Mouse (Mus musculus): ENCODE results near the gene Dctn2. TPM values are rescaled to one million over a fixed set of nuclear protein-coding genes. Genes with fewer than 3 reads are reported as not detected.
A peak's percentile ranks its signal among the peaks of the same experiment; 100 is the strongest.

Gene Dctn2
- polyA plus RNA-seq, 1 experiment from 2014 or later, result 345 TPM

DNA sequence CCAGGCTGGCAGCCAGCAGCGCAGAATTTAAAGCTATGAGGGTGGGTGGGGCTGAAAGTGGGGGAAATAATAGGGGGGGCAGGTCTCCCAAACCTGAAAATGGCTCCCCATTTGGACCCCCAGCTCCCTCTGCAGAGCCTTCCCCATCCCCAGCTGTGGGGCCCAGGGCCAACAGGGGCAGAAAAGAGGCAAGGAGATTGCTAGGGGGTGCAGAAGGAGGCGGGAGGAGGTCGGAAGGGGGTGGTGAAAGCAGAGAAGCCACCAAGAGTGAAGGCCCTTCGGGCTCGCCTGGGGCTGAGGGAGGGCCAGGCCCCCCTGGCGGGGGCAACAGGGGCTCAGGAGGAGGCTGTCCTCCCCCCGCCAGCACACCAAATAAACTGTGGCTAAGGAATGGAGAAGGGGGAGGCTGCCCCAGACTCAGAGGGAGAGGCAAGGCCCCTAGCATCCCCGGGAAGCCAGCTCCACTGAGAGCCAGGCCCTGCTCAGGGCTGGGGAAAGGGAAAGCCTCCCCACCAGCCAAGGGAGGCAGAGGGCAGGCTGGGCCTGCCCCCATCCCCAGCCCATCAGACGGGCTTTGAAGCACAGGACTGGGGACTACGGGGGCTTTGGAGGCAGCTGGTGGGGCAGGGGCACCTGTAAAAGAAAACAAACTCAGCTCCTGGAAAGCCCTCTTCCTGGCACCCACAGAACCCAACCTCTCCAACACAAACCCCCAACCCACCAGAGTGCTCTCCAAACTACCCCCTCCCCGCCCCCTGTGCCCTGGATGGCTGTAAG is 18.7 kb downstream of the Dctn2 start:
- ATAC-seq, result no peak
- Histone ChIP-seq H3K9ac (ENCODE audit: low read depth, low read length) (no peak overlapping the region; the same call in 1 of the 2 replicates), H3K4me1 (ENCODE audit: control insufficient read depth, insufficient read depth, low read length) (peaks cover 26% of the 10 kb centered on the region), H3K27ac (ENCODE audit: low read length) (no peak overlapping the region), H3K27me3 (ENCODE audit: control insufficient read depth, insufficient read depth, low read depth, low read length) (no peaks in the 10 kb centered on the region), H3K4me2 (ENCODE audit: low read length) (no peak overlapping the region), H3K9me3 (replicated peaks; ENCODE audit: control insufficient read depth, low read length, poor library complexity, severe bottlenecking) (no peaks in the 10 kb centered on the region), H3K36me3 (ENCODE audit: control insufficient read depth, insufficient read depth, low read length) (peaks cover 32% of the 10 kb centered on the region), H3K4me3 (ENCODE audit: low read depth, low read length) (no peak overlapping the region)
- 76% methylated on average over 11 of the region's 11 CpGs for WGBS

DNA sequence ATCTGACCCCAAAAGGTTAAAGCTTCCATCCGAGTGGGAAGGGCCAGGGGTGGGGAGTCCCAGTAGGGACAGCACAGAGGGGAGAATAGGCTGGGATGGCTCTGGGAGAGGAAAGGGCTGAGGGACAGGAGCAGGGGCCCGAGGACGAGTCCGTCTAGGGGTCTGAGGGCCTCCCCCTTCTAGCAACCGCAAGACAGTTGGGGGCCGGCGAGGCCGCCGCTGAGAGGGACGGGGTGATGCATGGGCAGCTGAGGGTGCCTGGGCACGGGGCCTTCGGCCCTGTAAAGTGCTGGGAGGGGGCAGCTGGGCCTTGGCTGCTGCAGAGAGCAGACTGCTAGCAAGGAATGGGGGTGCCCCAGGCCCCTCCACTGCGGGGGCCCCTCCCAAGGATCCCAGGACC is 19.5 kb downstream of the Dctn2 start:
- no peaks in the 10 kb centered on the region for H3K9me3 ChIP-seq (replicated peaks; ENCODE audit: control insufficient read depth, low read length, poor library complexity, severe bottlenecking)
- no peak overlapping the region for H3K27ac ChIP-seq (ENCODE audit: low read length)
- H3K36me3 ChIP-seq (ENCODE audit: control insufficient read depth, insufficient read depth, low read length), result peaks cover 32% of the 10 kb centered on the region

DNA sequence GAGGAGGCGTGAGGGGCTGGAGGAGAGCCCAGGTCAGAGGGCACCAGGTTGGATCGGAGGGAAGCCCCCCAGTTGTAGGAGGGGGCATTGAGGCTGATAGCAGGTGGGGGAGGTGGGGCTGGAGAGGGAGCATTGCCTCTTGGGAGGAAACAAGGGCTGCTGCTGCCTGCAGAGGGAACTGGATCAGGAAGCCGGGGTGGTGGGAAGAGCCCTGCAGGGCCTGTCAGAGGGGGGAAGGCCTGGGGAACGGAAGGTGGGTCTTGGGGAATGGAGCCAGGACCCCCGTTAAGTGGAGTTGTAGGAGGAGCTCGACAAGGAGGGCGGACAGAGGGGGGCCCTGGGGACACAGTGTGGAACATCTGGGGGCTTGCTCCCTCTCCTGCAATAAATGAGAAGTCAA is 20.0 kb downstream of the Dctn2 start:
- Histone ChIP-seq H3K27ac (ENCODE audit: low read length) (no peak overlapping the region), H3K9ac (ENCODE audit: low read depth, low read length) (peak overlapping the region; percentile 81; the same call in 1 of the 2 replicates), H3K27me3 (ENCODE audit: control insufficient read depth, insufficient read depth, low read depth, low read length) (no peaks in the 10 kb centered on the region), H3K9me3 (replicated peaks; ENCODE audit: control insufficient read depth, low read length, poor library complexity, severe bottlenecking) (no peaks in the 10 kb centered on the region), H3K36me3 (ENCODE audit: control insufficient read depth, insufficient read depth, low read length) (peaks cover 32% of the 10 kb centered on the region), H3K4me1 (ENCODE audit: control insufficient read depth, insufficient read depth, low read length) (peaks cover 26% of the 10 kb centered on the region), H3K4me2 (ENCODE audit: low read length) (peak overlapping the region; percentile 72), H3K4me3 (ENCODE audit: low read depth, low read length) (no peak overlapping the region)
- WGBS, result 79% methylated on average over 6 of the region's 7 CpGs
- no peak for ATAC-seq

More for the DNA sequence above, 19.5 kb downstream of the Dctn2 start:
- H3K4me1 ChIP-seq (ENCODE audit: control insufficient read depth, insufficient read depth, low read length), result peaks cover 26% of the 10 kb centered on the region
- no peaks in the 10 kb centered on the region for H3K27me3 ChIP-seq (ENCODE audit: control insufficient read depth, insufficient read depth, low read depth, low read length)
- no peak overlapping the region for H3K4me3 ChIP-seq (ENCODE audit: low read depth, low read length)
- ATAC-seq, result no peak
- H3K9ac ChIP-seq (ENCODE audit: low read depth, low read length), result peak overlapping the region; percentile 11; the same call in 1 of the 2 replicates
- WGBS, result 65% methylated on average over 13 of the region's 13 CpGs
- no peak overlapping the region for H3K4me2 ChIP-seq (ENCODE audit: low read length)

DNA sequence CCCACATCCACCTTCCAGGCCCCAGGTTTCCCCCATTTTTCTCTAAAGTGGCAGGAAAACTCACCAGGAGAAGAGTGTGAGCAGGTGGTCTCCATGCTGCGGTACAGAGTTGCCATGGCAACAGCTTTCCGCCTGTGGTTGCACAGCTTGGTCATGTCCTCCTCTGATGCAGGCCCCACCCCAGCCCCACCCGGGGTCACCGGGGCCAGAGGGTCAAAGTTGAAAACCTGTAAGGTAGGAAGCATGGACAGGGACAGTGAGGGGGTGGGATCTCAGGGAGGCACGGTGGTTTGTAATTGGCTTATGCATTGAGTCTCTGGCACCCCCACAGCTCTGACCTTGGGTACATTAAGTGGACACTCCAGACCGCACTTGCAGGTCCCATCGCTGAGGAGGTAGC is 20.6 kb downstream of the Dctn2 start:
- H3K9ac ChIP-seq (ENCODE audit: low read depth, low read length), result peak overlapping the region; percentile 81
- WGBS, result 46% methylated on average over 7 of the region's 7 CpGs
- peaks cover 31% of the 10 kb centered on the region for H3K4me1 ChIP-seq (ENCODE audit: control insufficient read depth, insufficient read depth, low read length)
- H3K27ac ChIP-seq (ENCODE audit: low read length), result no peak overlapping the region
- 0 out of 2 replicates have a peak overlapping the region, but pooled peaks have one; percentile 63 for H3K4me3 ChIP-seq (ENCODE audit: low read depth, low read length)
- no peak for ATAC-seq
- peaks cover 28% of the 10 kb centered on the region for H3K36me3 ChIP-seq (ENCODE audit: control insufficient read depth, insufficient read depth, low read length)
- H3K4me2 ChIP-seq (ENCODE audit: low read length), result peak overlapping the region; percentile 72
- no peaks in the 10 kb centered on the region for H3K9me3 ChIP-seq (replicated peaks; ENCODE audit: control insufficient read depth, low read length, poor library complexity, severe bottlenecking)
- no peaks in the 10 kb centered on the region for H3K27me3 ChIP-seq (ENCODE audit: control insufficient read depth, insufficient read depth, low read depth, low read length)

DNA sequence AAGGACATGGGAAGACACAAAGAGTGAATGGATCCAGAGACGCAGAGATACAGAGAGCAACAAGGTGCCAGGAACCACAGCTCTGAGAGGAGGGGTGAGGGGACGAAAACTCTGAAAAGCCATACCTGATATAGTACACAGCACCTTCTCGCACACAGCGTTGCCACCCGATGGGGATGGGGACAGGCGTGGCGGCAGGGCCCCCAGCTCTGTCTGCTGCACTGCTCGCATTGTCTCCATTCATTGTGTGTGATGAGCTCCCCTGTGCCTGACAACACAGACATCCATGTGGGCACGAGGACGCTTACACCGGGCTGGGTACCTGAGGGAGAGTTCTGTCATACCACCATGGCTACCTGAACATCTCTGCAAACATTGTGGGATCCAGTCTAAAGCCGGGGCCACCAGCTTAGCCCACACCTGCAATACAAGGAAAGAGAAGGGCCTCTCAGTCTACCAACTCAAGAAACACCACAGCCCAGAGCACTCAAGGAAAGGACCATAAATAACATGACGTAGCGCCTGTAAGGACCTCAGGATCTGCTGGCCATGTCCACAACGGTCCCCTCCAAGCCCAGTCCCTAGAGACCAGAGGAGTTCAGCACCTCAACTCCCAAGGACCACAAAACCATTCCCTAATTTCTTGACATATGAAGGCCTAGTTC is 21.2 kb downstream of the Dctn2 start:
- peak overlapping the region; percentile 81 for H3K9ac ChIP-seq (ENCODE audit: low read depth, low read length)
- WGBS, result 64% methylated on average over 15 of the region's 15 CpGs
- peak overlapping the region; percentile 96 for H3K27ac ChIP-seq (ENCODE audit: low read length)
- peaks cover 37% of the 10 kb centered on the region for H3K4me1 ChIP-seq (ENCODE audit: control insufficient read depth, insufficient read depth, low read length)
- H3K4me3 ChIP-seq (ENCODE audit: low read depth, low read length), result peak overlapping the region; percentile 63
- H3K27me3 ChIP-seq (ENCODE audit: control insufficient read depth, insufficient read depth, low read depth, low read length), result no peaks in the 10 kb centered on the region
- H3K9me3 ChIP-seq (replicated peaks; ENCODE audit: control insufficient read depth, low read length, poor library complexity, severe bottlenecking), result no peaks in the 10 kb centered on the region
- no peak for ATAC-seq
- peaks cover 22% of the 10 kb centered on the region for H3K36me3 ChIP-seq (ENCODE audit: control insufficient read depth, insufficient read depth, low read length)
- peak overlapping the region; percentile 72 for H3K4me2 ChIP-seq (ENCODE audit: low read length)

DNA sequence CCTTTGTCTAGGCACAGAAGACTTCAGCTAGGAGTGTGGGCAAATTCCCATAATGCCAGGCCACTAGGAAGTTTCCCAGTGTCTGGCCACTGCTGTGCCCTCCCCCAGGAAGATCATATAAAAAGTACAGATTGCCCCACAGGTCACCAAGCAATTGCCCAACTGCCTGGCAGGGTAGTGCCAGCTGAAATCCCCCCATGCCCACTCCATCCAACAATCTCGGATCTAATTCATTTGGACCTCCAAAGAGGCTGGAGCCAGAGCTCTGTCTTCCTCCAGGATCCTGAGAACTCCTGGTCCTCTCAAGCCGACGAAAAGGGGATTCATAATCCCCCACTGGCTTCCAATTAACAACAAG is 21.7 kb downstream of the Dctn2 start:
- Histone ChIP-seq H3K36me3 (ENCODE audit: control insufficient read depth, insufficient read depth, low read length) (peaks cover 19% of the 10 kb centered on the region), H3K9me3 (replicated peaks; ENCODE audit: control insufficient read depth, low read length, poor library complexity, severe bottlenecking) (no peaks in the 10 kb centered on the region), H3K4me1 (ENCODE audit: control insufficient read depth, insufficient read depth, low read length) (peaks cover 37% of the 10 kb centered on the region), H3K9ac (ENCODE audit: low read depth, low read length) (peak overlapping the region; percentile 81), H3K27me3 (ENCODE audit: control insufficient read depth, insufficient read depth, low read depth, low read length) (no peaks in the 10 kb centered on the region), H3K27ac (ENCODE audit: low read length) (peak overlapping the region; percentile 96), H3K4me3 (ENCODE audit: low read depth, low read length) (peak overlapping the region; percentile 63), H3K4me2 (ENCODE audit: low read length) (peak overlapping the region; percentile 72)
- no peak for ATAC-seq
- 0% methylated on average over 3 of the region's 3 CpGs for WGBS

DNA sequence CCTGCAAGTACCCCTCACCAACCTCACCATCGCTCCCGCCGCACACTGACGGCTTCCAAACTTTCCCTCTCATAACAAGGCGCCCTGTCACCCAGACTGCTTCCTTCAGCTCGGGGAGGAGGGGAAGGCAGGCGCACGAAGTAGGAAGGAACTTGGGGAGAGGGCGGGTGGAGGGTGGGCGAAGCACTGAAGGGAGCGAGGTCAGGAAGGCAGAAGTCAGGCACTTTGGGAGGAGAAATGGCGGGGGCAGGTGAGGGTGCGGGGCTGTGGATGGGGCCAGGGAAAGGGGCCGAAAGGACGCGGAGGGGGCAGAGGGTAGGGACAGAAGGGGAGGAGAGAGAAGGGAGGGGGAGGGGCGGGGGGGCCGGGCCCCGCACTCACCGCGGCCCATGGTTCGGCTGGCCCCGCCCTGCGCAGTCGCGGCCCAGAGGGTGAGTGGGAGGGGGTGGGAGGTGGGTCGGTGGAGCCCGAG is 22.2 kb downstream of the Dctn2 start:
- H3K4me1 ChIP-seq (ENCODE audit: control insufficient read depth, insufficient read depth, low read length), result peaks cover 37% of the 10 kb centered on the region
- WGBS, result 0% methylated on average over 15 of the region's 28 CpGs

DNA sequence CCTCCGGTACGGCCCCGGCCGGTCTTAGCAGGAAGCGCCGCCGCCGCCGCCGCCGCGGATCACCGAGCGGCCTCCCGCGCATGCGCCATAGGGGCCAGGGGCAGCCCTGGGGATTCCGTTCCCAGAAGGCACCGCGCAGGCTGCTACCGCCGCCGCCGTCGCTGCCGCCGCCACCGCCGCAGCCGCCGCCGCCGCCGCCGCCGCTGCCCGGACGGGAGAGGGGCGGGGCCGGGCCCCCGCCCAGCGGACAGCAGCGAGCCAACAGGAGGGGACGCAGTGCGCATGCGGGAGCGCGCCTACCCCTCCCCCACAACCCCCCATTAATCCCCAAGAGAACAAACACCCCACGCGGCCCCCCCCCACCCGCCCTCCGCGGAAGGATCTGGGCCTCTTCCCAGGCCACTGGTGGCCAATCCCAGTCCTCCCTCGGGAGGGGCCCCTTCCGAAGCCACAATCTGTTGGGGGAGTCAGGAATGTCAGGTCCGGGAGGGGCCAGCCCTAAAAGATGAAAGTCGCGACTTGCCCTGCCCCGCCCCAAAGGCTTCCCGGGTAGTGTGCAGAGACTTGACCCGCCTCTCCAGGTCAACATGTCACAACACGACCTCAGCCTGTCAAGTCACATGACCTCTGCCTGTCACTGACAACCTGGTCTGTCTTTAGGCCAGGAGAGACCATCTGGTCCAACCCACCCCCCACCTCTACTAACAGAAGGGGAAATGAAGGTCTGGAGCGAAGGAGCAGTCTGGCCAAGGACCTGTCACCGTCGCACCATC is 22.8 kb downstream of the Dctn2 start, which contains the start of gene Mbd6:
Gene Mbd6 (minus strand): TSS at position 219 of the 773 bp plus-strand sequence.
- H3K9ac ChIP-seq (ENCODE audit: low read depth, low read length), result peak within 1 kb of the TSS; percentile 81
- peaks cover 37% of the 10 kb centered on the region for H3K4me1 ChIP-seq (ENCODE audit: control insufficient read depth, insufficient read depth, low read length)
- ATAC-seq, result peak; percentile 3; the same call in 1 of the 2 replicates
- H3K27me3 ChIP-seq (ENCODE audit: control insufficient read depth, insufficient read depth, low read depth, low read length), result no peaks in the 10 kb centered on the region
- peaks cover 12% of the 10 kb centered on the region; the same call in 1 of the 2 replicates for H3K36me3 ChIP-seq (ENCODE audit: control insufficient read depth, insufficient read depth, low read length)
- H3K4me3 ChIP-seq (ENCODE audit: low read depth, low read length), result peak within 1 kb of the TSS; percentile 63
- peak within 1 kb of the TSS; percentile 72 for H3K4me2 ChIP-seq (ENCODE audit: low read length)
- H3K9me3 ChIP-seq (replicated peaks; ENCODE audit: control insufficient read depth, low read length, poor library complexity, severe bottlenecking), result no peaks in the 10 kb centered on the region
- 0% methylated on average over 28 of the region's 65 CpGs for WGBS
- H3K27ac ChIP-seq (ENCODE audit: low read length), result peak within 1 kb of the TSS; percentile 96

More for the DNA sequence above, 22.2 kb downstream of the Dctn2 start:
- Histone ChIP-seq H3K9ac (ENCODE audit: low read depth, low read length) (peak overlapping the region; percentile 81), H3K27ac (ENCODE audit: low read length) (peak overlapping the region; percentile 96), H3K27me3 (ENCODE audit: control insufficient read depth, insufficient read depth, low read depth, low read length) (no peaks in the 10 kb centered on the region), H3K4me2 (ENCODE audit: low read length) (peak overlapping the region; percentile 72), H3K36me3 (ENCODE audit: control insufficient read depth, insufficient read depth, low read length) (peaks cover 16% of the 10 kb centered on the region), H3K9me3 (replicated peaks; ENCODE audit: control insufficient read depth, low read length, poor library complexity, severe bottlenecking) (no peaks in the 10 kb centered on the region), H3K4me3 (ENCODE audit: low read depth, low read length) (peak overlapping the region; percentile 63)
- ATAC-seq, result peak; percentile 0; the same call in 1 of the 2 replicates

Measured in midbrain, embryonic 16.5 days (tissue).